Mouse (Mus musculus) C2C12 (cell line): ENCODE results near the gene Zfp580. TPM values are rescaled to one million over a fixed set of nuclear protein-coding genes. Genes with fewer than 3 reads are reported as not detected.

Source experiments
- H3K27me3 ChIP-seq: one replicate; pipeline ENCODE4 v1.6.1; 2011; ENCODE audit not compliant: control insufficient read depth, insufficient read depth, insufficient read length
- H3K36me3 ChIP-seq: one replicate; pipeline ENCODE4 v1.6.1; 2011; ENCODE audit not compliant: control insufficient read depth, insufficient read depth
- H3K4me3 ChIP-seq: one replicate; pipeline ENCODE4 v1.5.1; 2011; ENCODE audit warnings: mild to moderate bottlenecking, control low read depth; ENCODE audit not compliant: poor library complexity, insufficient read depth, severe bottlenecking
- H3K79me2 ChIP-seq: one replicate; pipeline ENCODE4 v1.6.1; 2011; ENCODE audit not compliant: control insufficient read depth, insufficient read depth
- H3K79me3 ChIP-seq: one replicate; pipeline ENCODE4 v1.6.1; 2011; ENCODE audit warnings: low read depth, control low read depth
- H3ac ChIP-seq: one replicate; pipeline ENCODE3; 2011; ENCODE audit warnings: low read depth; ENCODE audit not compliant: control insufficient read depth, insufficient read length
- CEBPB ChIP-seq: IDR thresholded peaks from one replicate; pipeline ENCODE4 v1.6.1; 2011; ENCODE audit warnings: low read depth, mild to moderate bottlenecking, control low read depth, moderate library complexity
- CTCF ChIP-seq: IDR thresholded peaks from one replicate; pipeline ENCODE4 v1.5.1; 2011; ENCODE audit not compliant: control insufficient read depth, insufficient read depth, insufficient read length
- FOSL1 ChIP-seq: IDR thresholded peaks from one replicate; pipeline ENCODE4 v1.8.0; 2011; ENCODE audit warnings: mild to moderate bottlenecking, low read length; ENCODE audit not compliant: poor library complexity, insufficient read depth, severe bottlenecking
- MAX ChIP-seq: IDR thresholded peaks from one replicate; pipeline ENCODE4 v1.6.1; 2011; ENCODE audit warnings: mild to moderate bottlenecking, control low read depth
- MYOD1 ChIP-seq: IDR thresholded peaks from one replicate; pipeline ENCODE4 v1.6.1; 2011; ENCODE audit warnings: low read depth; ENCODE audit not compliant: control insufficient read depth, insufficient read length
- MYOG ChIP-seq: IDR thresholded peaks from one replicate; pipeline ENCODE4 v1.6.1; 2011; ENCODE audit not compliant: control insufficient read depth, insufficient read length; ENCODE audit errors: extremely low read depth
- USF1 ChIP-seq: IDR thresholded peaks from one replicate; pipeline ENCODE4 v1.6.1; 2011; ENCODE audit warnings: low read depth, mild to moderate bottlenecking, control low read depth, moderate library complexity
- polyA plus RNA-seq: library from polyadenylated mRNA; unstranded; fragments of >200 nt; fragmentation: generic; extraction: Trizol; gene quantifications from one replicate; pipeline ENCODE4 v1.2.1, GENCODE M21; 2012; ENCODE audit warnings: missing spikeins

Gene Zfp580
- polyA plus RNA-seq, 1 experiment, result 13.7 TPM

DNA sequence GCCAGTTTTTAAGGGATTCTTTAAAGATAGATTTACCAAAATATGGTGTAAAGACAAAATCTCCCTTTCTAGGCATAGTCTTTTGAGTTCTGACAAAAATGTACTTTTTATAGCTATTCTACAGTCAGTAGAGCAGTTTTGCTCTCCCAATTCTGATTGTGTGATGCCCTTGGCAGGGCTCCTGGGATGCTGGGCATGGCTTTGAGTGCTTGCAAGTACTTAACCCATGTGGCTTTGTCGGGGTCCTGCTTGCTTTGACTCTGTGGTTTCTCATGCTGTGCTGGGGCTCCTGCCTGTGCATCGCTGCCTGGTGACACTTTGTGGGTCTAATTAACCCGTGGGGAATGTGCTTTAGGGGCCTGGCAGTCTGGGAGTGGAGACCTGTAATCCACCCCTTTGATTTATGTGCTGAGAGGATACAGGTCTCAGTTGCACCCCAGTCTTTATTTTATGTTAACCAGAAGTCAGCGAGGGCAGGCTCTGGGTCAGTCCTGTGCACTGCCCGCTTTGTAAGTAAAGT is 35.6 kb downstream of the Zfp580 start:
- peaks cover 56% of the 10 kb centered on the region for H3K36me3 ChIP-seq
- peaks cover 100% of the 10 kb centered on the region for H3K79me2 ChIP-seq
- H3K27me3 ChIP-seq, result no peaks in the 10 kb centered on the region
- no peak overlapping the region for H3ac ChIP-seq
- H3K4me3 ChIP-seq, result no peak overlapping the region
- H3K79me3 ChIP-seq, result peaks cover 70% of the 10 kb centered on the region
- TF ChIP-seq MYOG, result no peak
- TF ChIP-seq CTCF, result no peak
- TF ChIP-seq MYOD1, result no peak
- no peak for TF ChIP-seq USF1
- TF ChIP-seq MAX, result no peak
- TF ChIP-seq CEBPB, result no peak
- no peak for TF ChIP-seq FOSL1

- no peak for TF ChIP-seq MYOG
- TF ChIP-seq MYOD1, result no peak
- no peak for TF ChIP-seq USF1
- TF ChIP-seq CEBPB, result no peak
- TF ChIP-seq MAX, result no peak
- TF ChIP-seq CTCF, result no peak
- no peak for TF ChIP-seq FOSL1
- no peak overlapping the region for H3ac ChIP-seq
- H3K79me2 ChIP-seq, result peaks cover 95% of the 10 kb centered on the region
- no peak overlapping the region for H3K4me3 ChIP-seq
- H3K79me3 ChIP-seq, result peaks cover 63% of the 10 kb centered on the region
- H3K27me3 ChIP-seq, result no peaks in the 10 kb centered on the region
- H3K36me3 ChIP-seq, result peaks cover 52% of the 10 kb centered on the region
Observed at GRCm38 (mm10) chr7:5087886-5088285, 36.5 kb downstream of the Zfp580 start.

- no peak for TF ChIP-seq MYOG
- TF ChIP-seq MYOD1, result no peak
- no peak for TF ChIP-seq USF1
- no peak for TF ChIP-seq FOSL1
- TF ChIP-seq MAX, result no peak
- no peak for TF ChIP-seq CEBPB
- no peak for TF ChIP-seq CTCF
- peaks cover 41% of the 10 kb centered on the region for H3K36me3 ChIP-seq
- no peaks in the 10 kb centered on the region for H3K27me3 ChIP-seq
- H3K79me2 ChIP-seq, result peaks cover 76% of the 10 kb centered on the region
- no peak overlapping the region for H3ac ChIP-seq
- no peak overlapping the region for H3K4me3 ChIP-seq
- peaks cover 44% of the 10 kb centered on the region for H3K79me3 ChIP-seq
Observed at GRCm38 (mm10) chr7:5089853-5090252, 38.5 kb downstream of the Zfp580 start.

DNA sequence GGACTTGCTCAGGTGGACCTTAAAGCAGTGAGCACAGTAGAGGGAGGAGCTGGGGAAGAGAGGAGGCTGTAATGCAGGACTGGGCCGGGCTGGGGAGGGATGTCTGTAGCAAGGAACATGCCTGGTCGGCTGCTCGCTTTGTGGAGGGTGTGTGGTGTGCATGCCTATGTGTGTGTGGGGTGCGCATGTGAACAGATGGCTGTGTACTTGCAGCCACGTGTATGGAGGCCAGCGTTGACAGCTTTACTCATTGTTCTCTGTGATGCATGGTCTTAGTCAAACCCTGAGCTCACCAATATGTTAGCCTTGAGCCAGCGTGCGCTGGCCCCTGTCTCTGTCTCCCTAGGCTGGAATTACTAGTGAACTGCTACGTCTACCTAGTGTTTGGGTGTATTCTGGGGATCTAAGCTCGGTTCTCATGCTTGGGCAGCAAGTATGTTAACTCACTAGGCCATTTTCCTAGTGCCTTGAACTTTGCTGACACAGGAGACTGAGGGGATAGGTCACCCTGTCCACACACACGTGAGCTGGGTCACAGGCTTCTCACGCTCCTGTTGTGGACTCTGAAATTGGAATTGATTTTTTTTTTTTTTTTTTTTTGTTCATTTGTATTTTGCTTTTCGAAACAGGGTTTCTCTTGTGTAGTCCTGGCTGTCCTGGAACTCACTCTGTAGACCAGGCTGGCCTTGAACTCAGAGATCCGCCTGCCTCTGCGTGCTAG is 39.8 kb downstream of the Zfp580 start:
- H3K79me3 ChIP-seq, result peaks cover 34% of the 10 kb centered on the region
- TF ChIP-seq USF1, result no peak
- no peak for TF ChIP-seq FOSL1
- TF ChIP-seq MAX, result no peak
- no peak for TF ChIP-seq MYOG
- no peak for TF ChIP-seq MYOD1
- TF ChIP-seq CTCF, result no peak
- no peak for TF ChIP-seq CEBPB
- H3K27me3 ChIP-seq, result no peaks in the 10 kb centered on the region
- no peak overlapping the region for H3K4me3 ChIP-seq
- no peak overlapping the region for H3ac ChIP-seq
- peaks cover 35% of the 10 kb centered on the region for H3K36me3 ChIP-seq
- H3K79me2 ChIP-seq, result peaks cover 63% of the 10 kb centered on the region

DNA sequence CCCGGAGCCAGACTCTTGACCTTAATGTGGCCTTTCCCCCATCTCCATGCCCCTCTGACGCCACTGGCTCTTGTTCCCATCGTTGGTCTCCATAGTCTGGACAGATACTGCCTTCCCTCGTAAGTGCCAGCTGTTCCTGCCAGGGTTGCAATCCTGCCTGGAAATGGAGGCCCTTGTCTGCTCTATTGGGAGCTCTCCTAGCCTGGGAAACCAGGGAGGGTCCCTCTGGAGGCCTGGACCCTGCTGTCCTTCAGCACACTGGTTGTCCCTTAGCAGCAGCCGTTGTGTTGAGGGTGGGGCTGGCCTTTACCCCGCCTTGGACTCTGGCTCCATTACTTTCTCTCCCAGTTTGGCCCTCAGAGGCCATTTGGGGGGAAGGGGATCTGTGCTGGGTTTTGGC is 41.0 kb downstream of the Zfp580 start:
- Histone ChIP-seq H3K79me2 (peaks cover 50% of the 10 kb centered on the region), H3K27me3 (no peaks in the 10 kb centered on the region), H3K79me3 (peaks cover 30% of the 10 kb centered on the region), H3ac (no peak overlapping the region), H3K36me3 (peaks cover 35% of the 10 kb centered on the region), H3K4me3 (no peak overlapping the region)
- TF ChIP-seq FOSL1 (no peak), MAX (no peak), USF1 (no peak), CTCF (no peak), MYOD1 (no peak), MYOG (no peak), CEBPB (no peak)
